Mouse (Mus musculus) cerebellum, postnatal 4 days (tissue): ENCODE measurements at regions not wholly inside any gene's neighbourhood (a gene's known extent, or its start where the extent isn't known, plus 50 kb on each side); places are given as distances from the start of the nearest gene placed in this dataset.
A peak's percentile ranks its signal among the peaks of the same experiment; 100 is the strongest.

Experiments
- DNase-seq, 2 experiments: peaks; one replicate each; pipeline ENCODE4 v3.0.0; 2022; ENCODE audit warnings: low spot score in 2 of 2, mixed read lengths in 1 of 2

DNA sequence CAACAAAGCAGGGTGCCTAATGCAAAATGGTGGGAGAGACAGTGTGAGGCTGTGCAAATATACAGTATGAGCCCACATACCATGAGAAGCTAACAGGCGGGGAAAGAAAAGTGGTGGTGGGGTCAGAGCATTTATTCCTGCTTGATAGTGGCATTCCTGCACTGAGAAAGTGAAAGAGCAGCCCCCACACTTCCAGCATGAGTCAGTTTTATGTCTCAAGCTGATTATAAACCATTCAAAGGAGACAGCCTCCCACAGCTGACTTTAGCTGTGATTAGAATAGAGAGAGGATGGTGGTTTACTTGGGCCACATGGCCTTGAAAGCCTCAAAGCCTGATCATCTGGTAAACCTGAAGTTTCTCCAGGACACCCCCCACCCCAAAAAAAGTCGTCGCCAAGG, 64.4 kb downstream of the Gm43517 start:
- DNase-seq, result no peak

DNA sequence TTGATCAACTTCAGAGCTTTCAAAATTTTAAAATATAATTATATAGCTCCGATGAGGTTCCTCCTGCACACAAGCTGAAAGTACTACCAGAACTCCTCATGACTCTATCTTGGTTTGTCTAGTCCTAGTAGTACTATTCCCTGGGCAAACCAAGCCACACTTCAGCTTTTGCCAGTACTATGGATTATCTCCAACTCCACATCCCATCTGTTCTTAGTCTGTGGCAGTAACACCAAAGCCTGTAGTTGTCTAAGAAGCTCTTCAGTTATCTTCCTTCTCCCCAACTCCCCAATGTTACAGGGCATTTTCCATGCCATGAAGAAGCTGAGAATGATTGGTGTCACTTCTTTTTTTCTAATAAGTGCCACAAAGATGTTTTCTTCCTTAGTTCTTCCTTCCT, 83.1 kb downstream of the Gm43517 start:
- DNase-seq, result no peak

DNA sequence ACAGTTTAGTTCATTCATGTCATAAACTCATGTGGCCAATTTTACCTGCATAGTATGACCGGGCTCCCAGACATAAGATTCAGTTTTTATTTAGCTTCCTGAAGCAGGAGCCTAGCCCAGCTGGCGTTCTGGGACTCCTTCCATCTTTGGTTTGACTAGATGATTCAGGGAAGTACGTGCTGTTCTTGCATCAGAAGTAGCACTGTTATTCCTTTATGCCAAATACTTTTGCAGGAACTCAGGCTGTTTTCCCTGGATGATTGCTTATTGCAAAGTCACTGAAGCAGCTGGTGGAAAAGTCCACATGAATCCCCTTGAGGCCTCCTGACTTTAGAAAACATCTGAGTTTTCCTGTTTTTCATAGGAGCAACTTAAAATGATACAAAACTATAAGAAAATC, 88.4 kb downstream of the Gm43517 start:
- DNase-seq, result no peak

DNA sequence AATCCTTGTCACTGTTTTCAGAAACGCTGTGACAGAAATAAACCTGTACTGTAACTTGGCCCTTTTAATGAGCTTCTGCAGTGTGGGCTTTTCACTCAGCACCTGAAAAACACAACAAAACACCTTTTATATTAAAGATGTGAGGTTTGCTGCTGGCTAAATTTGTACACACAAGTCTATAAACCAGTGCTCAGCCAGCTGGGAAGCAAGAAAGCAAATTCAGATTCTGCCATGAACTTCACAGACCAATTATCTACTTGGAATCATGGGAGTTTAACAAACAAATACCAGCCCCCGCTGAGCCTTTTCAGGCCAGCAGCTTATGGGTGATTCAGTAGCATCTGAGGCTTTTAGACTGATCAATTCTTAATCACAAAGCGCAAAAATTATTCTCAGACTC, 95.7 kb downstream of the Gm43517 start:
- no peak for DNase-seq

DNA sequence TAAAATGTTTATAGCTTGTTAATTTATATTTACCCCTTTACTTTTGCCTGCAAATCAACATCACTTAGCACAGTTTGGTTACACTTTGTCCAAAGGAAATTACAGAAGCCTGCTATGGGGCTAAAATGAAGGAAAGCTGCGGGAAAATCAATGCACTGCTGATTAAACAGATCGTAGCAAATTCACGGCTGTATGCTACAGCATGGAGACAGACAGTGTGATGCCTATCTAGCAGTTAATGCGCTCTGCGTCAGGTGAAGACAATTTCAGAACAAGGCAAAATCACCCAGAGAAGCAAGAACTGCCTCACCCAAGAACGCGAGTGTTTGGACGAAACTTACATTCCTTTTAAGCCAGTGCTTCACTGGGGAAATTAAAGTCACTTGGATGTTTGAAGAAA, 96.2 kb downstream of the Gm43517 start:
- DNase-seq, result no peak

DNA sequence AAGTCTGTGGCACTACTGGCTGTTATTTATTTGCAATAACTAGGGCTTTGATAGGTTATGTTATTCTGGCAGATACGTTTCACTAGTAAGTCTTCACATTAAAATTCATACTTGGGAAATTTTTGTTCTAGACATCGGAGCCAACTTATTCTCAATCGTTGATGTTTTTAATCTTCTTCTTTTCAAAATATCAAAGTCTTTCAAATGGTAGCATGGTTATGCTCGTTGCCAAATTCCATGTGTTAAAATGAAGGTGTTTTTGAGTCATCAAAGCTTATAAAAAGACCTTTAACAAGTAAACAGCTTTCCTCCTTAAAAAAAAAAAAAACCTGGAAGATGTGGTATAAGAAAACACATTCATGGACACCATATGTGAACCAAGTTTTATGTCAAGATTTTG, 97.4 kb downstream of the Gm43517 start:
- DNase-seq, result no peak

DNA sequence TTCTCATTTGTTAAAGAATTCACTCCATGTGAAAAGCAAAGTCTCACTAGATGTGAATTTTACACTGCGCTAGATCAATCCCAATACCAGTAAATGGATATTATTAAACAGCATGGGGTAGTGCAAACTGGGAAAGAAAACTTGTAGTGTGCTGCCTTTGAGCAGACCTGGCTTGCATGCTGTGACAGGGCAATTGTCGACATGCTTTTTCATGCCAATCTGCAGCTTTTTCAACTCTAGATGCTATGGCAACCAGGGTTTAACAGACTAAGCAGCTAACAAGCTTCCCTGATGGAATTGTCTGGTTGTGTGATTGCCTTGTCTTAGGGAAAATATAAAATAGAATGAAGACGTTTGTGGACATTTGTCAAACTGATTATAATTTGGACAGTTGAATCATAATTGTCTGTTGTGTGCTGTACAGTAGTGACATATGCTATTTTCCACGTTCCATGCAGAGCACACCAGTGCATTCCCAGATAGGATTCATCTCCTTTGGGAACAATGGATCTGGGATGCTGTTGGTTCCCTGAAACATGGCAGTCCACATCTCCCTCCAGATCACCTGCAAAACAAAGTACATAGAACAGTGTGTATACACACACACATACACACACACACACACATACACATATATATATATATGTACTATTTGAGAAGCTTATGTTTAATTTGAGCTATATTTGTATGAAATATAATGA, 99.2 kb downstream of the Gm43517 start:
- peak in 1 of 2 experiments; percentile 3 for DNase-seq

DNA sequence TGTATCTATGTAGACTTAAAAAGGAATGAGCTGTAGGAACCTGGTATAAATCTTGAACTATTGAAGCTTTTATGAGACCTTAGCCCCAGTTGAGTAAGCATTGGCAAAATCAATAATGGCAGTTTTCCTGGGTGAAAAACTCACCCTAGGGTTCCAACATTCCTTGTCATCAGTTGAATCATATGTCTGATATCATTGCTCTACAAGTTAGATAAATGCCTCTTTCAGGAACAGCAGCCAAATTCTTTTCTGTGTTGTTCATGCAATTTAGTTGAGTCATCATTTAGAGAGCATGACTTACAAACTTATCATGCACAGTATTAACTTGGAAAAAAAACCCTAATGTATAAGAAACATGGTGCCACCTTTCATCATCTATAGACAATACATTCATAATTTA, 128.2 kb downstream of the Gm43517 start:
- no peak for DNase-seq

DNA sequence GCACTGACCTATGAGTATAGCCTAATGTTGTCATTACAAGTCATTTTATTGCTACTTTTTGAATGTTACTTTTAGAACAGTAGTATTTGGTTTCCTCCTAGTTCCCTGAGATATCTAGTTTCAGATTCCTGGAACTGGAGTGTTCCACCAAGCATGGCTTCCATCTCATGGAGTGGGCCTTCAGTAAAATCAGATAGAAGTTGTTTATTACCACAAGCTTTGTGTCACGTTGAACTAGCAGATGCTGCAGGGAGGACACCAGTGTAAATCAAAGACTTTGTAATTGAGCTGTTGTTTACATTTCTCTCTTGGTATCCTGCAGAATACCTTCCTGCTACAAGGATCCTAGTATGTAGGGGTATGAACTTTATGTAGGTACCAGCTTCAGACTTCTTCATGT, 129.6 kb downstream of the Gm43517 start:
- no peak for DNase-seq
